Mouse (Mus musculus) hindbrain, postnatal 0 days (tissue): ENCODE results near the gene Gm15557. TPM values are rescaled to one million over a fixed set of nuclear protein-coding genes. Genes with fewer than 3 reads are reported as not detected.
A peak's percentile ranks its signal among the peaks of the same experiment; 100 is the strongest.

Experiments used
- ATAC-seq: fragments of 200-750 bp; cut with Nextera tagmentation; 2 replicates; pipeline ENCODE4 v1.8.0; 2017; ENCODE audit warnings: mild to moderate bottlenecking, moderate TSS enrichment, moderate library complexity
- DNase-seq: peaks from one replicate; pipeline ENCODE4 v3.0.0-alpha.2; 2015; ENCODE audit warnings: low spot score
- H3K27ac ChIP-seq: fragments of 300-500 bp; sonication (generic); 2 replicates; pipeline ENCODE4 v1.5.1; 2014; ENCODE audit warnings: mild to moderate bottlenecking
- H3K27me3 ChIP-seq: fragments of 300-500 bp; sonication (generic); 2 replicates; pipeline ENCODE4 v1.6.1; 2014; ENCODE audit warnings: low read length, mixed read lengths; ENCODE audit not compliant: insufficient read depth
- H3K36me3 ChIP-seq: fragments of 300-500 bp; sonication (generic); 2 replicates; pipeline ENCODE4 v1.6.1; 2014; ENCODE audit warnings: low read length, mixed read lengths; ENCODE audit not compliant: insufficient read depth
- H3K4me1 ChIP-seq: fragments of 300-500 bp; sonication (generic); 2 replicates; pipeline ENCODE4 v1.6.1; 2014; ENCODE audit warnings: antibody characterized with exemption, low read length, mixed read lengths; ENCODE audit not compliant: insufficient read depth
- H3K4me2 ChIP-seq: fragments of 300-500 bp; sonication (generic); 2 replicates; pipeline ENCODE4 v1.6.1; 2014; ENCODE audit warnings: low read depth, mild to moderate bottlenecking, low read length, moderate library complexity, mixed read lengths
- H3K4me3 ChIP-seq: fragments of 300-500 bp; sonication (generic); 2 replicates; pipeline ENCODE4 v1.5.1; 2014; ENCODE audit warnings: low read length
- H3K9ac ChIP-seq: fragments of 300-500 bp; sonication (generic); replicated peaks from 2 replicates; pipeline ENCODE4 v1.6.1; 2014; ENCODE audit warnings: mild to moderate bottlenecking, low read length, moderate library complexity, mixed read lengths
- H3K9me3 ChIP-seq: fragments of 300-500 bp; sonication (generic); 2 replicates; pipeline ENCODE4 v1.6.1; 2016; ENCODE audit warnings: low read length, mixed read lengths
- CTCF ChIP-seq: IDR thresholded peaks from 2 replicates; pipeline ENCODE4 v1.5.1; 2016; ENCODE audit warnings: antibody characterized with exemption, control low read depth, low read depth
- WGBS: fragments of 180-500 bp; shearing (Covaris S2); extraction: QIAGEN DNeasy Blood & Tissue Kit; methylation state at CpG from one replicate; pipeline ENCODE4 v1.1.7; 2014; 5-methylcytosine and 5-hydroxymethylcytosine counted together
- polyA plus RNA-seq: library from polyadenylated mRNA; unstranded; fragments of >200 nt; fragmentation: Nextera tagmentation; extraction: Ambion mirVana; gene quantifications from 2 replicates; pipeline ENCODE4 v1.2.1, GENCODE M21; 2015
- total RNA-seq: library from RNA; depleted of rRNA; stranded (reverse); fragments of >200 nt; gene quantifications from 2 replicates; pipeline ENCODE4 v1.2.3, GENCODE M21; 2014

Gm15557 gene
- total and polyA plus RNA-seq, 2 experiments from 2014 or later, result not detected

DNA sequence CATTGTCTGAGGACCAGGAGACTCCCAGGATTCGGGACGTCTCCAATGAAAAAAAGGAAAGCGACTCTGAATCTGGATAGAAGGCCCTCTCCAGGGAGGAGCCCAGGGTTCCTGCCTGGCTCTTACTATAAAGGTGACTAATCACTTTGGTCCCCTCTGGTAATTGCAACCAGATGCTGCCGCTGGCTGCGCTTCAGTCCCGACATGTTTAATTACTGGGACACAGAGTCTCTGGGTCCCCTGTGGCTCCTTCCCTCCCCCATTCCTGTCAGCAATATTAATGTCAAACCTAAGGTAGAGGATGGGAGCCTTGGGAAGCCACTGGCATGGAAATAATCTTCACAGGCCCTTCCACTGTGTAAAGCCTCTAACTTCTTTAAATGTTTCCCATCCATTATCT is 8.8 kb downstream of the Gm15557 start:
- TF ChIP-seq CTCF, result no peak
- ATAC-seq, result no peak
- Histone ChIP-seq H3K36me3 (no peaks in the 10 kb centered on the region), H3K4me2 (no peak overlapping the region), H3K27ac (no peak overlapping the region), H3K27me3 (no peaks in the 10 kb centered on the region), H3K9ac (no peak overlapping the region), H3K9me3 (no peaks in the 10 kb centered on the region), H3K4me1 (peaks cover 5% of the 10 kb centered on the region; the same call in 1 of the 2 replicates), H3K4me3 (no peak overlapping the region)
- peak; percentile 55 for DNase-seq
- 21% methylated on average over 6 of the region's 6 CpGs for WGBS

DNA sequence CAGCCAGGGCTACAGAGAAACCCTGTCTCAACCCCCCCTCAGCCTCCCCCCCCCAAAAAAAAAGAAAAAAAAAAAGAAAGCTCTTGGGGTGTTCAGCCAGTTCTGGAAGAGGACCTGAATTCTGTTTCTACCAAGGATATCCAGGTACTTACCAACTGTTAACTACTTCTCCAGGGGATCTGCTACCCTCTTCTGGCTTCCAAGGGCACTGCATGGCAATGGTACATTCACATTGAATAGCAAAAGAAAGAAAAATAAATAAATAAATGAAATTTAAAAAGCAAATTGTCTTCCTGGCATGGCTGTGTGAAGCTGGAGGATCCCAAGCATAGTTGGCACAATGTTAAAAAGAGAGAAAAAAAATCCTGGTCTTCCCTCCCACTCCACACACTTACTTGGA is 11.5 kb downstream of the Gm15557 start:
- Histone ChIP-seq H3K9ac (no peak overlapping the region), H3K27me3 (no peaks in the 10 kb centered on the region), H3K36me3 (no peaks in the 10 kb centered on the region), H3K9me3 (no peaks in the 10 kb centered on the region), H3K4me3 (no peak overlapping the region), H3K27ac (no peak overlapping the region), H3K4me2 (no peak overlapping the region), H3K4me1 (peaks cover 5% of the 10 kb centered on the region; the same call in 1 of the 2 replicates)
- no peak for ATAC-seq
- DNase-seq, result peak; percentile 80
- TF ChIP-seq CTCF, result peak; percentile 76

DNA sequence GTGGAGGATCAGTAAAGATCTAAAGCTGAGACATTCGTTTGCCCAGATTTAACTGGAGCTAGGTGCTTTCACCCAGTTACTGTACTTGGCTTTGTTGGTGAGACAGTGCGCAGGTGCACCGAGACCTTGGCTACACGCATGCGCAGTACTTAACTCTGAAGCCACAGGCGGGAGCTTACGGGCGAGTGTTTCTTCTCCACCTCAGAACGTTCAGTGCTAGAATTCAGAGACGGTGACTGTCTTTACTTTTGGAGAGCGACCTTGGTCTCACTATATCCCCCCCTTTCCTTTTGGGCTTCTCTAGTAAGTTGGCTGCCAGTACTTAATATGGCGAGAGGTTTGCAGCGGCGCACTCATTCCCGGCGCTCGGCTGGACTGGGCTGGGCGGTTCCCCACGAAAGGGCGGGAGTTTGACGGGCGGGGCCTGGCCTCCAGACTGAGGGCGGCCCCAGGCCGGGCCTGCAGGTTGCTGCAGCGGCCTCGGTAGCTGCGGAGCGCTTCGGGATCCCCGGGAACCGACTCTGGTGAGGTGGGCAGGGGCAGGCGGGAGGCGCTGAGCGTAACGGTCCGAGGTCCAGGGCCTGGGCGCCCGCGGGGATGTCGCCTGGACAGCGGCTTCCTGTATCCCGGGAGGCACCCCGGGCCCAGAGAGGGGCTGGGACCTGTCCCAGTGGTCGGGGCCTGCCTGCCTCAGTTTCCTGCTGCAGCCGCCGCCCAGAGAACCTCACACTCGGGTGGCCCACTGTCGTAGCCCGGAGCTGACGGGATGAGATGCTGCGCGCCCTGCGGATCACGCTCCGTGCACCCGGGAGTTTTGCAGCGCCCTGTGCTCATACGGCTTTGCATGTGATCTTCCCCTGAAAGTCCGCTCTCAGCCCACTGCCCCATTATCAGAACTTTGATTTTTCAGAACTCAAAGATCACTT is 15.9 kb downstream of the Gm15557 start, which contains the start of gene Cep250:
Cep250 (plus strand) TSS at position 325 of the 926 bp plus-strand sequence.
- H3K4me2 ChIP-seq, result peak within 1 kb of the TSS; percentile 75
- H3K9me3 ChIP-seq, result no peaks in the 10 kb centered on the region
- ATAC-seq (peak; percentile 97), DNase-seq (peak; percentile 94)
- no peak for TF ChIP-seq CTCF
- peaks cover 7% of the 10 kb centered on the region; the same call in 1 of the 2 replicates for H3K4me1 ChIP-seq
- H3K27ac ChIP-seq, result peak within 1 kb of the TSS; percentile 89
- H3K36me3 ChIP-seq, result no peaks in the 10 kb centered on the region
- H3K4me3 ChIP-seq, result peak within 1 kb of the TSS; percentile 82
- WGBS, result under 1% methylated on average over 55 of the region's 59 CpGs
- no peaks in the 10 kb centered on the region for H3K27me3 ChIP-seq
- H3K9ac ChIP-seq, result peak within 1 kb of the TSS; percentile 93

DNA sequence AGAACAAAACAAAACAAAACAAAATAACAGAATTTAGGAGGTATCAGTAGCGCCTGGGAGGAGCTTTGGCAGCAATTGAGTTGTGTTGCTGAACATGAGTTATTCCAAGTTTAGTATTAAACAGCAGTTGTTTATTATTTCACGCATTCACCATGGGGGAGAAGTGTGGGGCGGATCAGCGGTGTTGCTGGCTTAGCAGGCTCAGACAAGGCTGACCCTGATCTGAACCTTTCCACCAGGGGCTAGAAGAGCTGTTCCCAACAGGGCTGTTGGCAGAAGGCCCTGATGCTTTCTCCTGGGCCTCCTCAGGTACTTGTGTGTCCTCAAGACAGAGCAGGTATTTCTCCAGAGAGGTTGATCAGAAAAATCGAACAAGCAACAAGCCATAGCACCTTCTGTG is 19.5 kb downstream of the Gm15557 start:
- H3K4me2 ChIP-seq, result no peak overlapping the region
- peaks cover 7% of the 10 kb centered on the region; the same call in 1 of the 2 replicates for H3K4me1 ChIP-seq
- no peaks in the 10 kb centered on the region for H3K9me3 ChIP-seq
- DNase-seq (no peak), ATAC-seq (no peak)
- H3K27ac ChIP-seq, result no peak overlapping the region
- H3K9ac ChIP-seq, result no peak overlapping the region
- TF ChIP-seq CTCF, result no peak
- no peaks in the 10 kb centered on the region for H3K27me3 ChIP-seq
- H3K36me3 ChIP-seq, result peaks cover 20% of the 10 kb centered on the region; the same call in 1 of the 2 replicates
- H3K4me3 ChIP-seq, result no peak overlapping the region
- WGBS, result 81% methylated on average over 5 of the region's 5 CpGs

DNA sequence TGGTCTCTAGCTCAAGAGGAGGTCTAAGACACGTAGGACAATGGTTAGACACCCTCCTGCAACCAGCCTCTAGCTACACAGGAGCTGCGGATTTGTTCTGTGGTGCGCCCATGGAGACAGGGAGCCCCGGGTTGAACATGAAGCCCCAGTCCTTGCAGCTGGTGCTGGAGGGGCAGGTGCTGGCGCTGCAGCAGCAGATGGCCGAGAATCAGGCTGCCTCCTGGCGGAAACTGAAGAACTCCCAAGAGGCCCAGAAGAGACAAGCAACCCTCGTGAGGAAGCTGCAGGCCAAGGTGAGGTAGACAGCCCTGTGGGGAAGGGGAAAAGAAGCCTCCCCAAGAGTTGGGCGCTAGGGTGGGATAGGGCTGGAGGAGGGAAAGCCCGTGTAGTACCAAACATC is 21.3 kb downstream of the Gm15557 start:
- ATAC-seq (0 out of 2 replicates have a peak, but pooled peaks have one; percentile 24), DNase-seq (peak; percentile 11)
- Histone ChIP-seq H3K36me3 (peaks cover 35% of the 10 kb centered on the region; the same call in 1 of the 2 replicates), H3K27me3 (no peaks in the 10 kb centered on the region), H3K27ac (no peak overlapping the region), H3K9ac (no peak overlapping the region), H3K4me2 (no peak overlapping the region), H3K9me3 (no peaks in the 10 kb centered on the region), H3K4me1 (peaks cover 7% of the 10 kb centered on the region; the same call in 1 of the 2 replicates), H3K4me3 (no peak overlapping the region)
- WGBS, result 62% methylated on average over 10 of the region's 10 CpGs
- no peak for TF ChIP-seq CTCF

DNA sequence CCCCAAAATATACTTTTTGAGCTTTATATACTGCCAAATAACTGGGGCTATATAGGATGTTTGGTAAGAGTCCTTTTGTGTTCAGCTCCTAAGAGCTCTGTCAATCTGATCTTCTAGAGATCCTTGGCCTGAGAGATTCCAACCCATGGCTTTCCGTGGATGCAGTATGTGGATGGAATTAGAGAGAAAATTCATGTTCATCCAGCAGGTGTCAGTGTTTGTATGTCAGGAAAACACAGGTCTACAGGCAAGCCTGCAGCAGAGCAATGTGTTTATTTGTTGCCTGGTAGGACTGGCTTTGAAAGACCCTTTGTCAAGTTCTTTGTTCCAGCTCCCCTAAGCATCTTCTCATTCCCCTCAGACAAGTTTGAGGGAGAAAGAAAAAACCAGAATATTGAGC is 22.5 kb downstream of the Gm15557 start:
- no peak overlapping the region for H3K4me3 ChIP-seq
- DNase-seq (peak; percentile 81), ATAC-seq (peak; percentile 71; the same call in 1 of the 2 replicates)
- no peak overlapping the region for H3K9ac ChIP-seq
- no peak overlapping the region for H3K4me2 ChIP-seq
- no peaks in the 10 kb centered on the region for H3K4me1 ChIP-seq
- no peaks in the 10 kb centered on the region for H3K27me3 ChIP-seq
- 26% methylated on average over 1 of the region's 1 CpGs for WGBS
- peak overlapping the region; percentile 26; the same call in 1 of the 2 replicates for H3K27ac ChIP-seq
- H3K9me3 ChIP-seq, result no peaks in the 10 kb centered on the region
- H3K36me3 ChIP-seq, result peaks cover 47% of the 10 kb centered on the region; the same call in 1 of the 2 replicates
- peak; percentile 76 for TF ChIP-seq CTCF
